Mouse (Mus musculus): ENCODE measurements around the gene Naaa. TPM values are rescaled to one million over a fixed set of nuclear protein-coding genes. Genes with fewer than 3 reads are reported as not detected.

The Naaa gene
- total RNA-seq, 4 experiments from 2014 or later: 46.9 to 57.1 (median 50.3) TPM

GRCm38 (mm10) chr5:92263761-92264359, 14.1 kb downstream of the Naaa start:
- DNase-seq (ENCODE audit: low spot score in 2 of 2): peak; percentile 84 to 91

GRCm38 (mm10) chr5:92262646-92263045, 15.3 kb downstream of the Naaa start:
- no peak for DNase-seq (ENCODE audit: low spot score in 2 of 2)

GRCm38 (mm10) chr5:92256218-92256617, 21.8 kb downstream of the Naaa start, which contains the start of gene Ppef2:
Ppef2 (minus strand) TSS chr5:92256278.
- no peak for DNase-seq (ENCODE audit: low spot score in 2 of 2)

GRCm38 (mm10) chr5:92254476-92254875, 23.5 kb downstream of the Naaa start:
- DNase-seq (ENCODE audit: low spot score in 2 of 2): no peak

DNA sequence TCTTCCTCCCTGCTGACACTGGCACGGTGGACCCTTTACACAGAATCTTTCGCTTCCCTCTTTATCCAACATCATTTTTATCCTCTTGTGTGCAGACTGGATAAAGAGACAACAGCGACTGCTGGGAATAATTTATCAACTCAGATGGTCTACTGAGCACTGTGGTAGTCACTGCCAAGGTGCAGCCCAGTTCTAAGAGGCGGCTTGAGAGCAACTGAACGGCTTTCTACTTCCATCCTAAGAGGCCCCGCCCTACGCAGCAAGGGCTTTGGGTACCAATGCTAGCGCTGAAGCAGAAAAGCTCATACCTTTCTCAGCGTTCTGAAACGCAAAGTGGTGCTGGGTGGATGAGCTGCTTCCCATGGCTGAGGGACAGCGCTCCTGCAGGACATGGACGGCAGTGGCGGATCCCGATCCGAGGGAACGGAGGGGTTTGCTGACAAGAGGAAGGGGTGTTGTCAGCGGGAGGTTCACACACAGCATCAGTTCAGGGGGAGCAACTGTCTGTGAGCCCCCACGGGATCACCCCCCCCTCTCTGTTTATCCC, 25.1 kb downstream of the Naaa start:
- DNase-seq (ENCODE audit: low spot score in 2 of 2): no peak

DNA sequence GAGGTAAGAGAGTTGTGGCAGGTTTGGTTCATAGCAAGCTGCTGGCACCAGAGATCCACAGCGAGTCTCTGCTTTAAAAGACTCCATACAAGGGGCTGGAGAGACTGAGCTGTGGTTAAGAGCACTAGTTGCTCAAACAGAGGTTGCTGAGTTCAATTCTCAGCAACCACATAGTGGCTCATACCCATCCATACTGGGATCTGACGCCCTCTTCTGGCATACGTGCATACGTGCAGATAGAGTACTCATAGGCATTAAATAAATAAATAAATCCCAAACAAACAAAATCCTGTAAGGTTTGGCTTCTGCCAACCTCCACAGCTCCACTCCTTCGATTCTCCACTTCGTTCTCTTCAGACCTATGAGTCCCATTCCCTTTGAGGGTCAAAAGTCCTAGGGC, 25.9 kb downstream of the Naaa start:
- no peak for DNase-seq (ENCODE audit: low spot score in 2 of 2)

- no peak for DNase-seq (ENCODE audit: low spot score in 2 of 2)
Measured at GRCm38 (mm10) chr5:92248614-92249013, 29.4 kb downstream of the Naaa start.

DNA sequence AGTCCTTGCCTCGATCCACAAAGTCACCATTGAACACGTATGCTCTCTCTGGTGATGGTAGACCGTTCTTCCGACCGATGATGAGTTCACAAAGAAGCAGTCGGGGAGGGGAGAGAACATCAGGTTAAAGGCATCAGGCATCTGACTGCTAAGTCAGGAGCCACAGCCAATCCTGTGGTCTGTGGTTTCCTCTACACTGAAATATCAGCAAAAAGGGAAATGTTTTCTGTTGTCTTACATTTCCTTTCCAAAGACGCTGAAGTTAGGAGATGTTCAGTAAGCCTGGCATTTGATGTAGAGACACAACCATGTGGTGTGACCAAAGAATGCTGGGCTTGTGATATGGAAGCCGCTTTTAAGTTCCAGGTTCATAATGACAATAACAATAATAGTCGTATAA, 32.5 kb downstream of the Naaa start:
- no peak for DNase-seq (ENCODE audit: low spot score in 2 of 2)

- no peak for DNase-seq (ENCODE audit: low spot score in 2 of 2)
Measured at GRCm38 (mm10) chr5:92244900-92245299, 33.1 kb downstream of the Naaa start.

- peak; percentile 35 to 63 for DNase-seq (ENCODE audit: low spot score in 2 of 2)
Measured at GRCm38 (mm10) chr5:92240769-92241168, 37.2 kb downstream of the Naaa start.

GRCm38 (mm10) chr5:92239333-92240232, 38.4 kb downstream of the Naaa start:
- peak; percentile 58 to 83 for DNase-seq (ENCODE audit: low spot score in 2 of 2)

DNA sequence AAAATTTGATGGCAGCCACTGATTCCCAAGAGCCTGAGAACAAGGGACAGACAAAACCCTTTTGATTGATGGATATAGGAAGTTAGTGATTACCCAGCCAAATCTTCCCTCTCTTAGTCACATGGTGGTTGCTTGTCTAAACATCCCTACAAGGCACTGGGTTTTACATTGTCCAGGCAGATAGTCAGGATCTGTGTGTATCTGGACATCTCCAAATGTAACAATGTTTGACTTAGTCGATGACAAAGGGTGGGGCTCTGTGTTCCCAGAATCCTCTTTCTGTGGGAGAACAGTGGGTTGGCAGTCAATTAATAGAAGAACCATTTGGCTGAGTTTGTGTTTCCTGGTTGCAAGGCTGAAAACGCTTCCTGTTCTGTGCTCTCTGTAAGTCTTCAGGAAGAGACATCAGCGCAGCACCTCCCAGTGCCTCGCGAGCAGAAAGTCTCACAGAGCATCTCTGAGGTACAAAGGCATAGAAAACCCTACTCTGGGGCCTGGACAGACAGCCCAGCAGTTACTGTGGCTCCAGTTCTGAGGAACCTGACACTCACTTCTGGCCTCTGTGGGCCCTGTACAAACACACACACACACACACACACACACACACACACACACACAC, 42.9 kb downstream of the Naaa start:
- DNase-seq (ENCODE audit: low spot score in 2 of 2): no peak

GRCm38 (mm10) chr5:92233366-92233765, 44.6 kb downstream of the Naaa start:
- DNase-seq (ENCODE audit: low spot score in 2 of 2): no peak

- DNase-seq (ENCODE audit: low spot score in 2 of 2): no peak
Measured at GRCm38 (mm10) chr5:92231836-92232235, 46.1 kb downstream of the Naaa start.

DNA sequence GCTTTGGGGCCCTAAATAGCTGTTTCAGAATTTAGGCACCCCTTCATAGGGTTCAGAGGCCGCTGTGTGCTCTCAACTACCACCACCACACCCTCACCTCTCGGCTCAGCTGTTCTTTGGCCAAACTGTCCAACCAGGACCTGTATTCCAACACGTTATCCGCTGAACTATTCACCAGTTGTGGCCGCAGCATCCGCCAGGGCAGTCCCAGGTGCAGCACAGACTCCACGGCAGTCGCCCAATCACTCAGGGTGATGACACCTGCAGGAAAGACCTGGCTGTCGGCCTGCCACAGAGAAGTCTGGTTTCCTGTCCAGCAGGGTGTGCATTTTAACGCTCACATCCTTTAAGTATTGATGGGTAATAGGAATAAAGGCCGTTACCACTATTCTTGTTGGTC, 47.7 kb downstream of the Naaa start:
- no peak for DNase-seq (ENCODE audit: low spot score in 2 of 2)

- DNase-seq (ENCODE audit: low spot score in 2 of 2): no peak
Measured at GRCm38 (mm10) chr5:92229514-92229913, 48.5 kb downstream of the Naaa start.

DNA sequence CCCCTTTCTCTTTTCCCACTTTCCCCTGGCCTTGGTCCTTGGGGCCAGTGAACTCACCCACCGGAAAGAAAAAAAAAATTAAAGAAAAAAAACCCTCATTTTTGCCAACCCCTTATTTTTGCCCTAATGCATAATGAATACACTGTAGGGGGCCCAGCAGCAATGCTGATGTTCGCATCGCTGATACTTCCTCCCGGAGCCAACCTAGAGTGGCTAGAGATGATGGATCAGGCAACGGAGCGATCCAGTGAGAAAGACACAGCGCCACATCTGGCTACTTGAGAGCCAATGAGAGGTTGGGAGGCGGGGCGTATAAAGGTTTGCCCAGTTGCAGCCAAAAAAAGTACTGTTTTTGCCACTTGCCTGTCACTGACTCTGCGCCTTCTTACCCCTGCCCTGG, 49.2 kb downstream of the Naaa start:
- DNase-seq (ENCODE audit: low spot score in 2 of 2): no peak

- no peak for DNase-seq (ENCODE audit: low spot score in 2 of 2)
Measured at GRCm38 (mm10) chr5:92227782-92228181, 50.2 kb downstream of the Naaa start.

DNA sequence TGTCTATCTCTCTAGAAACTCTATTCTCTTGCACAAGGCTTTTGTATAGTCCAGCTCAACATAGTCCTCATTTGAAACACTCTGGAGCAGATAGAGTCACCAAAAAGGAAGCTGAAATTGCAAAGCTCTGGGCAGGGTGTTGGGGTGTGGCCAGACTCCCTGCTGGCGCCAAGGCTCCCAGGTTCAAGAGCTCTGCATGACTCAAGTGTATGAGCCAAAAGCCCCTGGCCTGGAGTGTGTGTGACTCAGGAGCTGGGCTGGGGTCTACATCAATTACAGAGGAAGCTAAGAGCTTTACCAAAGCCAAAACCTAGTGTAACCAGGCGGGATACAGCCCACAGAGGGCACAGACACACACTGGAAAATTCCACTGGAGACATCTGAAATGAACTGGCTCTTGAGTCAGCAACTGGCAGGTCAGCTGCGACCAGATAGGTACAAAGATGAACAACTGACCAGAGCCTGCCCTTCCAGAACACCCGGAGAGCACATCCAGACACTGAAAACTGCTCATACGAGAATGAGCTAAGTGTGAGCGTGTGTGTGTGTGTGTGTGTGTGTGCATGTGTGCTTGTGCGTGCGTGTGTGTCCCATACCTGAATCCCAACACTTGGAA, 57.6 kb downstream of the Naaa start:
- no peak for DNase-seq (ENCODE audit: low spot score in 2 of 2)

GRCm38 (mm10) chr5:92219826-92220225, 58.1 kb downstream of the Naaa start:
- no peak for DNase-seq (ENCODE audit: low spot score in 2 of 2)

- DNase-seq (ENCODE audit: low spot score in 2 of 2): no peak
Measured at GRCm38 (mm10) chr5:92218915-92219793, 58.8 kb downstream of the Naaa start.

Data from layer of hippocampus, adult 8-10 months (tissue).